Mouse (Mus musculus) stomach, postnatal 0 days (tissue): Measurements from ENCODE around the gene Olfr1263.

Experiments
- CTCF ChIP-seq: IDR thresholded peaks from 2 replicates; pipeline ENCODE4 v1.5.1; 2016; ENCODE audit warnings: antibody characterized with exemption, low read depth, mild to moderate bottlenecking, moderate library complexity
- EP300 ChIP-seq: optimal IDR thresholded peaks from 2 replicates; pipeline ENCODE3; 2016; ENCODE audit warnings: antibody characterized with exemption

GRCm38 (mm10) chr2:90035037-90035436 lies 23.1 kb downstream of the Olfr1263 start, which contains the start of gene Olfr1265:
- TF ChIP-seq CTCF (no peak), EP300 (no peak)
